Mouse (Mus musculus): ENCODE data around the gene Efcab12. TPM values are rescaled to one million over a fixed set of nuclear protein-coding genes. Genes with fewer than 3 reads are reported as not detected.

The Efcab12 gene
- polyA plus RNA-seq, 1 experiment, result not detected

DNA sequence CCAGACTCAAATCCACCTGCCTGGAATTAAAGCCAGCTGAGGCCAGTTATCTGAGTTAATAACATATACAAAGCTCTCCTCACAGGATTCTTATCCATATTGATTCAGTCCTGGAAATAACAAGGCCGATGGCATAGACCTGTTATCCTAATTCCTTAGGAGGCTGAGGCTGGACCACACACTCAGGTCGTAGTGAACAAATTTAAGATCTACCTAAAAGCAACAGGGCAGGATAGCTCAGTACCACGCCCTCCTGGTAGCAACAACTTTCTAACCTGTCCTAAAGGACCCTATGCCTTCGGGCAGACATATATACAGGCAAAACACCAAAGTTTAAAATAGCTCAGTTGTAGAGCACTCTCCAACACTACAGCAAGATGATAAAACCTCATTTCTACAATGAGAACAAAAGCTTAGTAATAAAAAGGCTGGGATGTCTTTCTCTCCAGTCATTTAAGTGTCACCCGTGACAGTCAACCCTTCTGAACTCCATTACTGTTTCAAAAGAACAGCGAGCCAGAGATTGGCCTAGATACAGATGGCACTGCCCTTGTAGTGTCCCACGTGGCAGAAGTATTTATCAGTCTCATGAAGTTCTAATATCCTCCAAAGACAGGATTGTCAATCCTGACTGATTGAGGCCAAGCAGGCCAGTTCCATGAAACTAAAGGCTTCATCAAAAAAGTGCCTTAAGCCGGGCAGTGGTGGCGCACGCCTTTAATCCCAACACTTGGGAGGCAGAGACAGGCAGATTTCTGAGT lies 33.6 kb downstream of the Efcab12 start:
- Histone ChIP-seq H3K36me3 (ENCODE audit: control insufficient read depth) (peaks cover 71% of the 10 kb centered on the region), H3K4me1 (ENCODE audit: control insufficient read depth) (peaks cover 44% of the 10 kb centered on the region)

DNA sequence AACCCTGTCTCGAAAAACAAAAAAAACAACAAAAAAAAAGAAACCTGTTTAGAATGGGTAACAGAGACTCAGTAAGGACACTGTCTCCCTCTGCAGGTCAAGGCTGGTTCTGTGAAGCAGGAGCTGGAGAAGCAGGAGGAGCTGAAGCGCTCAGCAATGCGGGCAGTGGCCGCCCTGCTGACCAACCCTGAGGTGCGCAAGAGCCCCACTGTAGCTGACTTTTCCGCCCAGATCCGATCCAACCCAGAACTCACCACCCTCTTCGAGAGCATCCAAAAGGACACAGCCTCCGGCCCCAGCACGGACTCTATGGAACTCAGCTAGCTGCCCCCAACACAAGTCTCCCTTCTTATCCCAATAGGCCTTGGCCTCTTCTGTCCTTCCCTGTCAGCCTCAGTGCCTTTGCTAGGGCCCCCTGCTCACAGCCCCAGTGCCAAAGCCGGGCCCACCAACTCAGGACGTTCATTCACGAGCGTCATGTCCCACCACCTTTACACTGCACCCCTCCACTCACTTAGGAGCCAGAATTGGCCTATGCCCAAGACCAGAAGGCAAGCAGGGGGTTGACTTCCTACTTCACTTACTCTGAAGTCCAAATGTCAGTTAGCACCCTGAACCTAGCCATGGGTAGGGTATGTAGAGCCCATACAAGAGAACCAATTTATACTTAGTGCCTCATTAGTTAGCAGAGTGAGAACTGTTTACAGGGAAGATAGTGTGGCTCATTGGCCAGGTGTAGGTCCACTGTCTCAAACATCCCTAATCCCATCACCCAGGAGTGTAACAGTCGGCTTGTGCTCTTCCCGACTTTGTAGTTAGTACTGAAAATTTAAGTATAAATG lies 34.5 kb downstream of the Efcab12 start:
- TF ChIP-seq TAL1 (IDR thresholded peaks at IDR 0.05; ENCODE audit: low read length), result no peak
- Histone ChIP-seq H3K4me3 (replicated peaks) (no peak overlapping the region), H3K36me3 (ENCODE audit: control insufficient read depth) (peaks cover 78% of the 10 kb centered on the region)

More for the DNA sequence above, 33.6 kb downstream of the Efcab12 start:
- Histone ChIP-seq H3K9me3 (ENCODE audit: control insufficient read depth, low read length) (no peaks in the 10 kb centered on the region), H3K4me3 (replicated peaks) (no peak overlapping the region), H3K27me3 (ENCODE audit: control insufficient read depth) (no peaks in the 10 kb centered on the region)
- TF ChIP-seq GATA1 (IDR thresholded peaks at IDR 0.05; ENCODE audit: low read length), result no peak
- TF ChIP-seq TAL1 (IDR thresholded peaks at IDR 0.05; ENCODE audit: low read length), result no peak

DNA sequence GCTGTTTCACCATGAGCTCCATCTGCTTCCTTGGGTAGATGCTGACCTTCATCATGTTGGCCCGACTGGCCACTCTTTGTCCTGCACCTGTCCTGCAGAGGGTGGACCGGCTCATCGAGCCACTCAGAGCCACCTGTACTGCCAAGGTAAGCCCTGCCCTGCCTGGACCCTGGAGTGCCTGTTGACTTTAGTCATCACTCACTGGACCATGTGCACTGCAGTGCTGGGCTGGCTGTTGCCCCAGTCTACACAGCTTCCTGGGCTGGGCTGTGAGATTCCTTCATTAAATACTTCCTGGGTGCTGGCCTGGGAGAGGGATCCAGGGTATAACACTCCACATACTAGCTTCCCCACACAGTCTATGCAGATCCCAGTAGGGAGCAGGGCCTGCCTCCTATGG lies 36.4 kb downstream of the Efcab12 start:
- Histone ChIP-seq H3K4me3 (replicated peaks) (no peak overlapping the region), H3K27me3 (ENCODE audit: control insufficient read depth) (no peaks in the 10 kb centered on the region), H3K36me3 (ENCODE audit: control insufficient read depth) (peaks cover 80% of the 10 kb centered on the region), H3K4me1 (ENCODE audit: control insufficient read depth) (peaks cover 22% of the 10 kb centered on the region), H3K9me3 (ENCODE audit: control insufficient read depth, low read length) (no peaks in the 10 kb centered on the region)
- TF ChIP-seq TAL1 (IDR thresholded peaks at IDR 0.05; ENCODE audit: low read length), result no peak

More for the DNA sequence above, 34.5 kb downstream of the Efcab12 start:
- H3K4me1 ChIP-seq (ENCODE audit: control insufficient read depth), result peaks cover 36% of the 10 kb centered on the region
- H3K9me3 ChIP-seq (ENCODE audit: control insufficient read depth, low read length), result no peaks in the 10 kb centered on the region
- H3K27me3 ChIP-seq (ENCODE audit: control insufficient read depth), result no peaks in the 10 kb centered on the region

DNA sequence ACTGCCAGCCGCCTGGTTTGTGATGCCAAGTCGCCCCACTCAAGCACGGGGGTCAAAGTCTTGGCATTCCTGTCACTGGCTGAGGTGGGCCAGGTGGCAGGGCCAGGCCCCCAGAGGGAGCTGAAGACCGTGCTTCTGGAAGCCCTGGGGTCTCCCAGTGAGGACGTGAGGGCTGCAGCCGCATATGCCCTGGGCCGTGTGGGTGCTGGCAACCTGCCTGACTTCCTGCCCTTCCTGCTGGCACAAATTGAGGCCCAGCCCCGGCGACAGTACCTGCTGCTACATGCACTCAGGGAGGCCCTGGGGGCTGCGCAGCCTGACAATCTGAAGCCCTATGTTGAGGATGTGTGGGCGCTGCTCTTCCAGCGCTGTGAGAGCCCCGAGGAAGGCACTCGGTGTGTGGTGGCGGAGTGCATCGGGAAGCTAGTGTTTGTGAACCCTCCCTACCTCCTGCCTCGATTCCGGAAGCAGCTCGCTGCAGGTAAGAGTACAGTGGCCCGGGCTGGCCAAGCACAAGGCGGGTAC lies 45.5 kb downstream of the Efcab12 start:
- H3K36me3 ChIP-seq (ENCODE audit: control insufficient read depth), result peaks cover 45% of the 10 kb centered on the region
- H3K27me3 ChIP-seq (ENCODE audit: control insufficient read depth), result no peaks in the 10 kb centered on the region
- TF ChIP-seq GATA1 (IDR thresholded peaks at IDR 0.05; ENCODE audit: low read length) (no peak), TAL1 (IDR thresholded peaks at IDR 0.05; ENCODE audit: low read length) (no peak)
- H3K4me1 ChIP-seq (ENCODE audit: control insufficient read depth), result no peaks in the 10 kb centered on the region
- no peaks in the 10 kb centered on the region for H3K9me3 ChIP-seq (ENCODE audit: control insufficient read depth, low read length)
- no peak overlapping the region for H3K4me3 ChIP-seq (replicated peaks)

DNA sequence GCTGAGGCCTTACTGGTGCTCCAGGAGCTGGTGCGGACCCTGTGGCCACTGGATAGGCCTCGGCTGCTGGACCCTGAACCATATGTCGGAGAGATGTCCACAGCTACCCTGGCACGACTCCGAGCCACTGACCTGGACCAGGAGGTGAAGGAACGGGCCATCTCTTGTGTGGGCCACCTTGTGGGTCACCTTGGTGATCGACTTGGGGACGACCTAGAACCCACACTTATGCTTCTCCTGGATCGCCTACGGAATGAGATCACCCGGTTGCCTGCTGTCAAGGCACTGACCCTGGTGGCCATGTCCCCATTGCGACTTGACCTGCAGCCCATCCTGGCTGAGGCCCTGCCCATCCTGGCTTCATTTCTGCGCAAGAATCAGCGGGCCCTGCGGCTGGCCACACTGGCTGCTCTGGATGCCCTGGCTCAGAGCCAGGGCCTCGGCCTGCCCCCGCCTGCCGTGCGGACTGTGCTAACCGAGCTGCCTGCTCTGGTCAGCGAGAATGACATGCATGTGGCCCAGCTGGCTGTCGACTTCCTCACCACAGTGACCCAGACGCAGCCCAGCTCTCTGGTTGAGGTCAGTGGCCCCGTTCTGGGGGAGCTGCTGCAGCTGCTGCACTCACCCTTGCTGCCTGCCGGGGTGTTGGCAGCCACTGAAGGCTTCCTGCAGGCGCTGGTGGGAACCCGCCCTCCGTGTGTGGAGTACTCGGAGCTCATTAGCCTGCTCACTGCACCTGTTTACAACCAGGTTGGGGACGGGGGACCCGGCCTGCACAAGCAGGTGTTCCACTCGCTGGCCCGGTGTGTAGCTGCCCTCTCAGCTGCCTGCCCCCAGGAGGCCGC lies 46.1 kb downstream of the Efcab12 start:
- Histone ChIP-seq H3K4me3 (replicated peaks) (no peak overlapping the region), H3K9me3 (ENCODE audit: control insufficient read depth, low read length) (no peaks in the 10 kb centered on the region), H3K27me3 (ENCODE audit: control insufficient read depth) (no peaks in the 10 kb centered on the region), H3K36me3 (ENCODE audit: control insufficient read depth) (peaks cover 39% of the 10 kb centered on the region), H3K4me1 (ENCODE audit: control insufficient read depth) (no peaks in the 10 kb centered on the region)
- TF ChIP-seq GATA1 (IDR thresholded peaks at IDR 0.05; ENCODE audit: low read length) (no peak), TAL1 (IDR thresholded peaks at IDR 0.05; ENCODE audit: low read length) (no peak)

DNA sequence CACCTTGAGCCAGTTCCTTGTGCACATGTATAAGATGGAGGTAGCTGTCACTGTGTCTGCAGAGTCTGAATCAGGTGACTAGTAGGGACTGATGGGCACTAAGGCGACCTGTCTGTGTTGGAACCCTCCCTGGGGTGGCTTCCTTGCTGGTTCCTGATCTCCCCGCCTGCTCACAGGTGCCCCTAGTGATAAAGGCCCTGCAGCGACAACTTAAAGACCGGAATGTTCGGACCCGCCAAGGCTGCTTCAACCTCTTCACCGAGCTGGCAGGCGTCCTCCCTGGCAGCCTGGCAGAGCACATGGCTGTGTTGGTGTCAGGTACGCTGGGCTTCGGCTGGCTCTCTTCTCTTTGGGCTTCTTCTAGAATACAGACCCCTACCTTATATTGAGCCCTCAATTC lies 47.2 kb downstream of the Efcab12 start:
- Histone ChIP-seq H3K4me1 (ENCODE audit: control insufficient read depth) (no peaks in the 10 kb centered on the region), H3K36me3 (ENCODE audit: control insufficient read depth) (peaks cover 41% of the 10 kb centered on the region), H3K9me3 (ENCODE audit: control insufficient read depth, low read length) (no peaks in the 10 kb centered on the region)

DNA sequence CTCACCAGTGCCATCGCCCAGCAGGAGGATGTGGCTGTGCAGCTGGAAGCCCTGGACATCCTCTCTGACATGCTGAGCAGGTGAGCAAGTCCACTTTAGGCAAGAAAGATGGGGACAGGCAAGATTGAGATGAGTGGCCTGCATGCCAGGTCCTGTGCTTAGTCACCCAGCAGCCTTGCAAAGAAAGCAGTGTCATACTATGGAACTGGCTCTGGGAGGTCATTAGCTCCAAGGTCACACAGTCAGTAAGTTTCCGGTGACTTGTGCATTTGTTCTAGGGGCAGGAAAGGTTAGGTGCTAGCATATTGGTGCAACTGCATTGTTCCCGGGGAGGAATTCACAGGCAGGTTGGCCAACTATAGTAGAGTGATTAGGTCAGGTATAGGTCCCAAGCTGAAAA lies 55.4 kb downstream of the Efcab12 start:
- Histone ChIP-seq H3K36me3 (ENCODE audit: control insufficient read depth) (peaks cover 25% of the 10 kb centered on the region), H3K4me1 (ENCODE audit: control insufficient read depth) (0 out of 2 replicates have a peak, but pooled peaks cover 2% of the 10 kb centered on the region), H3K4me3 (replicated peaks) (no peak overlapping the region), H3K9me3 (ENCODE audit: control insufficient read depth, low read length) (no peaks in the 10 kb centered on the region), H3K27me3 (ENCODE audit: control insufficient read depth) (no peaks in the 10 kb centered on the region)
- TF ChIP-seq GATA1 (IDR thresholded peaks at IDR 0.05; ENCODE audit: low read length) (no peak), TAL1 (IDR thresholded peaks at IDR 0.05; ENCODE audit: low read length) (no peak)

More for the DNA sequence above, 47.2 kb downstream of the Efcab12 start:
- TF ChIP-seq TAL1 (IDR thresholded peaks at IDR 0.05; ENCODE audit: low read length) (no peak), GATA1 (IDR thresholded peaks at IDR 0.05; ENCODE audit: low read length) (no peak)
- H3K4me3 ChIP-seq (replicated peaks), result no peak overlapping the region
- H3K27me3 ChIP-seq (ENCODE audit: control insufficient read depth), result no peaks in the 10 kb centered on the region

DNA sequence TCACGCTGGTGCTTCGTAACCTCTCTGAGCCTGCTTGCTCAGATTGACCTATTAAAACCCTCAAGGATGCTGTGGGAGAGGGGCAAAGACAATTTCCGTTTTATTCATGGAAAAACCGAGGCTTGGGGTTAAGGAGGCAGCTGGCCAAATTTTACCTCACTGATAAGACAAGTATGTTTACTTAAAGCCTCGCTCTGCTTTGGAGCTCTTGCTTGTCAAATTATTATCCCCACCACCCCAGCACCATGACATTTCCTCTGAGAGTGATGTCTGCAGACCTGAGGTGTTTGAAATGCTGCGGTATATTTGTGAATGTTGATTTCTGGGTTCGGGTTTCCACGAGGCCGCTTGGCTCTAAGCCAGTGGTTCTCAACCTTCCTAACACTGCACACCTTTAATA lies 61.8 kb downstream of the Efcab12 start:
- no peaks in the 10 kb centered on the region for H3K9me3 ChIP-seq (ENCODE audit: control insufficient read depth, low read length)
- H3K27me3 ChIP-seq (ENCODE audit: control insufficient read depth), result no peaks in the 10 kb centered on the region
- no peak overlapping the region for H3K4me3 ChIP-seq (replicated peaks)
- H3K36me3 ChIP-seq (ENCODE audit: control insufficient read depth), result peaks cover 3% of the 10 kb centered on the region; the same call in 1 of the 2 replicates
- TF ChIP-seq GATA1 (IDR thresholded peaks at IDR 0.05; ENCODE audit: low read length) (no peak), TAL1 (IDR thresholded peaks at IDR 0.05; ENCODE audit: low read length) (no peak)
- H3K4me1 ChIP-seq (ENCODE audit: control insufficient read depth), result peaks cover 15% of the 10 kb centered on the region
